Mouse (Mus musculus) layer of hippocampus, adult 18-20 months (tissue): ENCODE data around the gene Ppp1r14b. TPM values are rescaled to one million over a fixed set of nuclear protein-coding genes. Genes with fewer than 3 reads are reported as not detected.
A peak's percentile ranks its signal among the peaks of the same experiment; 100 is the strongest.

Experiments used
- DNase-seq, 2 experiments: peaks; one replicate each; pipeline ENCODE4 v3.0.0; 2022; ENCODE audit warnings: low spot score in 2 of 2
- total RNA-seq, 2 experiments: library from RNA; stranded (reverse); gene quantifications; 2 replicates each; pipeline ENCODE4 v1.2.3; 2021

The Ppp1r14b gene
- total RNA-seq, 2 experiments from 2014 or later: 60.8 to 61.9 TPM

GRCm38 (mm10) chr19:6942249-6942691 is 32.5 kb upstream of the Ppp1r14b start, which contains the start of gene Gpr137:
Gene Gpr137 (minus strand): TSS chr19:6942480.
- DNase-seq: peak; percentile 90 to 96

- DNase-seq: no peak
These were observed 32.0 kb upstream of the Ppp1r14b start for GRCm38 (mm10) chr19:6942764-6943163.

GRCm38 (mm10) chr19:6943709-6944108 is 31.1 kb upstream of the Ppp1r14b start:
- no peak for DNase-seq

- no peak for DNase-seq
These were observed 27.0 kb upstream of the Ppp1r14b start for GRCm38 (mm10) chr19:6947742-6948141.

- no peak for DNase-seq
These were observed 26.6 kb upstream of the Ppp1r14b start for GRCm38 (mm10) chr19:6948186-6948585.

GRCm38 (mm10) chr19:6949532-6949931 is 25.2 kb upstream of the Ppp1r14b start:
- DNase-seq: no peak

- no peak for DNase-seq
These were observed 24.8 kb upstream of the Ppp1r14b start for GRCm38 (mm10) chr19:6949951-6950350.

- DNase-seq: peak; percentile 61 to 78
These were observed 24.1 kb upstream of the Ppp1r14b start for GRCm38 (mm10) chr19:6950613-6951153.

GRCm38 (mm10) chr19:6951381-6951968 is 23.3 kb upstream of the Ppp1r14b start:
- peak; percentile 94 to 96 for DNase-seq

- DNase-seq: peak; percentile 62 to 75
These were observed 22.6 kb upstream of the Ppp1r14b start for GRCm38 (mm10) chr19:6951994-6952711.

GRCm38 (mm10) chr19:6952712-6953037 is 22.1 kb upstream of the Ppp1r14b start:
- DNase-seq: no peak

GRCm38 (mm10) chr19:6954046-6954445 is 20.7 kb upstream of the Ppp1r14b start:
- no peak for DNase-seq

- no peak for DNase-seq
These were observed 19.3 kb upstream of the Ppp1r14b start for GRCm38 (mm10) chr19:6955424-6955823.

- DNase-seq: no peak
These were observed 18.3 kb upstream of the Ppp1r14b start for GRCm38 (mm10) chr19:6956461-6956860.

GRCm38 (mm10) chr19:6968491-6969271 is 6.1 kb upstream of the Ppp1r14b start:
- no peak for DNase-seq

GRCm38 (mm10) chr19:6969291-6969664 is 5.5 kb upstream of the Ppp1r14b start:
- DNase-seq: no peak

GRCm38 (mm10) chr19:6969665-6970381 is 4.9 kb upstream of the Ppp1r14b start:
- no peak for DNase-seq

GRCm38 (mm10) chr19:6970460-6971085 is 4.2 kb upstream of the Ppp1r14b start:
- DNase-seq: no peak

GRCm38 (mm10) chr19:6971644-6972043 is 3.1 kb upstream of the Ppp1r14b start:
- no peak for DNase-seq

GRCm38 (mm10) chr19:6972247-6972917 is 2.4 kb upstream of the Ppp1r14b start:
- no peak for DNase-seq
